Mouse (Mus musculus): Measurements from ENCODE around the gene Vmn1r86.

GRCm38 (mm10) chr7:13095073-13095472 is 24.6 kb downstream of the Vmn1r86 start, which contains the start of gene Vmn1r85:
- TF ChIP-seq CTCF (IDR thresholded peaks at IDR 0.05; ENCODE audit: low read depth, low read length) (no peak), POLR2A (IDR thresholded peaks at IDR 0.05; ENCODE audit: insufficient read depth, low read length) (no peak), EP300 (IDR thresholded peaks at IDR 0.05; ENCODE audit: insufficient read depth, low read depth, low read length) (no peak)

All from ES-Bruce4 (cell line).